Mouse (Mus musculus): ENCODE data around the gene Tcf25.
"Not testable (repeated sequence)": the region's sequence is repeated elsewhere in the genome, so short reads cannot be mapped to it uniquely, and the experiment has no call there.

DNA sequence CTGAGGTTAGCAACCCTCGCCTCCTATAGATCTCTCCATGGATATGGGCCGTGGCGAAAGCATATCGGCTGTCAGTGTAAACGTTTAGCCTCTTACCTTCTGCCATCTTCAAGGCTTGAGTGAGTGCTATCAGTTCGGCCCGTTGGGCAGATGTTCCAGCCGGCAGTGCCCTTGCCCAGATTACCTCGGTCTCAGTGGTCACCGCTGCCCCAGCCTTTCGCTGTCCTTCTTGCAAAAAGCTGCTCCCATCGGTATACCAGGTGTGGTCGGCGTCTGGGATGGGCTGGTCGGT lies 56.1 kb downstream of the Tcf25 start:
- TF ChIP-seq EP300 (IDR thresholded peaks at IDR 0.05; ENCODE audit: insufficient read depth, low read depth, low read length); CTCF (IDR thresholded peaks at IDR 0.05; ENCODE audit: low read depth, low read length): not testable (repeated sequence)
